Mouse (Mus musculus): Measurements from ENCODE around the gene Hmgb2.
"Not testable (repeated sequence)": the region's sequence is repeated elsewhere in the genome, so short reads cannot be mapped to it uniquely, and the experiment has no call there.

The Hmgb2 gene

GRCm38 (mm10) chr8:57511316-57512118, at the start of gene Hmgb2:
Gene Hmgb2, plus strand, starts transcription at chr8:57511907.
- DNase-seq (ENCODE audit: low read depth), result peak; percentile 99

DNA sequence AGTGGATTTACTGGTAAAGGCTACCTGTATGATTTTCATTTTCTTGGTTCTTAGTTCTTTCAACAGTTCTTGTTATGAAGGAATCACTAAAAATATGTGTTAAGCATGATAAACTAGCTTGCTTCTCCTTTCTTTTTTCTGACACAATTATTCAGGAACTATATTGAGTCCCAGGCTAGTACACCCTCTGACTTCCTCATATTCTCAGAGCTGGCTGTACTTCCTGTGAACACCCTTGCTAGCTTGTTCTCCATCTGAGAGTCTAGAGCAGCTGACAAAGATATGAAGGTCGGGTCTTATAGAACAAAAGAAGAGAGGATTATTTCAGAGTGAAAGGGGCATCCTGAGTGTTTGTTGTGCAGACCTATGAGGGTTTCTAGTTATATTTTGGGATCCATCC, 48.9 kb upstream of the Hmgb2 start:
- no peak for DNase-seq (ENCODE audit: low read depth)

DNA sequence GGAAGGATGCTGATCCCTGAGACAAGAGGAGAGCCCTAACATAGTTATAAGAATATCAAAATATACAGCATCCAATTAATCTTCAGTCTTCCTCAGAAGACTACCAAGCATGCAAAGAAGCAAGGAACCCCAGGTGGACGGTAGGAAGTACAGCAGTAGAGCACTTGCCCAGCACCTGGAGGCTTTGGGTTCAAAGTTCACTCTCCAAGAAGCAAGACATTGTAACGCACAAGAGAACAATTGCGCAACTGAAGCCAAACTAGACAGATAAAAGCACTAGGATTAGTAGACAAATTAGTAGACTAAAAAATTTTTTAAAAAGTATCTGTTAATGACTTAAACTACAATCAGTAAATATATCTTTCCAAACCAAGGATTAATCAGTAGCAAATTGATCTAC, 48.0 kb upstream of the Hmgb2 start:
- DNase-seq (ENCODE audit: low read depth), result no peak

DNA sequence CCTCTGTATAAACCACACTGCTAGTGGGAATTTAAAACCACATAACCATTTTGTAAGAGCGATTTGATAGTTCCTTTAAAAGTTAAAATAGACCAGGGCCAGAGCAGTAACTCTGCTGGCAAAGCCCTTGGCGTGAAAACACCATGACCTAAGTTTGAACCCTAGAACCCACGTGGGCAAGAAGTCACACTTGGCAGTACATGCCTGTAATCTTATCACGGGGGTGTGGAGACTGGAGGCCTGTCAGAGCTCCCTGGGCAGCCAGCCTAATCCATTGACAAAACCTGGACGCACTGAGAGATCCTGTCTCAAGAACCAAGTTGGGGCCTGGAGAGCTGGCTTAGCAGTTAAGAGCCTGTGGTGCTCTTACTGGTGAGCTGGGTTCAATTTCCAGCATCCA, 43.1 kb upstream of the Hmgb2 start:
- no peak for DNase-seq (ENCODE audit: low read depth)

DNA sequence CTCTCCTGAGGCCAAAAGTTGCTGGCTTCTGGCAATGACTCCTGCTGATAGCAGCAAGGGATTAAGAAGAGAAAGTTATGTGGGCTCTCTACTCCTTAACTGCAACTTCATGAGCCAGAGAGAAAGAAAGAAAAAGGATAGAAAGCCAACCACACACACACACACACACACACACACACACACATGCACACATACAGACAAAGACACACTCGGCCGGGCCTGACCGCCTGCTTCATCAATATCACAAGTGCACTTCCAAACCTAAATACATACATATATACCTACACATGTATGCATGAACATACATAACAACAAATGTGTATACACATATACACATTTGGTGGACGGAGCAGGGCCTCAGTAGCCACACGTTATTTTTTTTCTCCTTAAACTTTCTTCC, 40.8 kb upstream of the Hmgb2 start:
- DNase-seq (ENCODE audit: low read depth), result no peak

GRCm38 (mm10) chr8:57473751-57474150, 38.0 kb upstream of the Hmgb2 start:
- DNase-seq (ENCODE audit: low read depth), result no peak

DNA sequence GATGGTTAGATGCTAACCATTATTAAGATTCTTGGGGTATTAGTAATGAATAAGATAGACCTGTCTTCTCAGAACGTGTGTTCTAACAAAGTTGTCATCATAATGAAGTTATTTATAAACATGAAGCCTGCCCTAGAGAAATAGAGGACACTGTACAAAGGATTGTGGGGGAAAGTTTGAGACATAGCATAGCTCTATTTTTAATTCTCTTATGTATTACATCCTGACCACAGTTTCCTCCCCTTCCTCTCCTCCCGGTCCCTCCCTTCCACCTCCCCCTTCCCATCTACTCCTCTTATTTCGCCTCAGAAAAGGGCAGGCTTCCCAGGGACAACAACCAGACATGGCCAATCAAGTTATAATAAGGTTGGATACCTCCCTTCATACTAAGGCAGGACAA, 33.3 kb upstream of the Hmgb2 start:
- no peak for DNase-seq (ENCODE audit: low read depth)

DNA sequence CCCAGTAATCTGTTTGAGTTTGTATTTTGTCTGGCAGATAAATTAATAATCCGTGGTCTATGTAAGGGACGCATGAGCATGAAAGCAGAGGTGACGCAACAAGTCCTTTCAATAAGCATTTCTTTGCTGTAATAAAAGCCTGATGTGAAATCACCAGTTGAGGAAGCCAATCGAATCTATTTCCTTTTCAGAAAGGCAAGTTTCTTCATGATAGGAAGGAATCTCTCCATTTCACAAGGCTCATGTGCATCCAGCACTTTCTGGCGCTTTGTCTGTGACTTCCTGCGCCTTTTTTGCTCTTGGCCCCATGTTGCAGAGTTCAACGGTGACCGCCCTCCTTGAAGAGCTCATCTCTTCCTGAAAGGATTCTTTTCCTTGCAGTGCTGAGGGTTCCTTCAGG, 32.0 kb upstream of the Hmgb2 start:
- no peak for DNase-seq (ENCODE audit: low read depth)

GRCm38 (mm10) chr8:57480606-57481005, 31.1 kb upstream of the Hmgb2 start:
- no peak for DNase-seq (ENCODE audit: low read depth)

DNA sequence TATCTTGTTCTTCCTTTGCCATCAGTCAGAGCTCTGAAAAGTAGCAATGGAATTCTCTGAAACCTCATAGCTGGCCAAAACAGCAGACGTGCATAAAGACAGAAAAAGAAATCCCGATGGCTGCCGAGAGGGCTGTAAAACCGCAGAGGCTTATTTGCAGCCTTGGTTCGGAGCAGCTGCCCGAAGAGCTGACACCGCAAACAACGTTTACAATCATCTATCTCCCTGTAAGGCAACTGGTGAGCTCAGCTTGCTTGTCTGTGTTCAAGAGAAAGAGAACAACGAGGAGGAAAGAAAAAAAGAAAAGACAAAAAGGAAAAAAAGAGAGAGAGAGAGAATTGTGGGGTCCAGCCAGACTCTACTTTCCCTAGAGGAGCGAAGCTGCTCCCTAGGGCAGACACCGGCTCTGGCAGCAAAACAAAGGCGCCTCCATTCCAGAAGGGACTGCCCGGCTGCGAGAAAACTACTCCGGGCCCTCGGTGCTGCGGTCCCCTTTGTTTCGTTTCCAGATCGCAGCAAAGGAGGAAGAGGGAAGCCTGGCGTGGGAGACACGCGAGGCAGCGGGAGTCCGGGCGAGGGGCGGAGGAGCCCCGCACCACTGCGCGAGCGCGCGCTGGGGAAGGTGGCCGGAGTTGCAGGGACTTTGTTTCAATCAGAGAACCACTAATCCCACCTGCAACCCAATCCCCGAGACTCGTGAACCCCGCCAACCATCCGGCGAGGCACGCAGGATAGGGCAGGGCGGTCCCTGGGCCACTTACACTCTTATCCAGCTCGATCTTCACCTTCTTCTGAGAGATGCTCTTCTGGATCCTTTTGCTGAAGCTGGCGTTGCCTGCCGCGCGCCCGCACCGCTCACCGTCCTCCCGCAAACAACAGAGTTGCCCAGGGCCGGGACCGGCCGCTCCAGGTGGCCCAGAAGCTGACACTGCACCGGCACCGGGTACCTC, 24.9 kb upstream of the Hmgb2 start:
- peak; percentile 42 for DNase-seq (ENCODE audit: low read depth)

GRCm38 (mm10) chr8:57487441-57488155, 24.1 kb upstream of the Hmgb2 start, which contains the start of gene Sap30:
Gene Sap30, minus strand, starts transcription at chr8:57487860.
- peak; percentile 98 for DNase-seq (ENCODE audit: low read depth)

- DNase-seq (ENCODE audit: low read depth), result peak; percentile 89
Observed at GRCm38 (mm10) chr8:57488312-57488765, 23.4 kb upstream of the Hmgb2 start.

DNA sequence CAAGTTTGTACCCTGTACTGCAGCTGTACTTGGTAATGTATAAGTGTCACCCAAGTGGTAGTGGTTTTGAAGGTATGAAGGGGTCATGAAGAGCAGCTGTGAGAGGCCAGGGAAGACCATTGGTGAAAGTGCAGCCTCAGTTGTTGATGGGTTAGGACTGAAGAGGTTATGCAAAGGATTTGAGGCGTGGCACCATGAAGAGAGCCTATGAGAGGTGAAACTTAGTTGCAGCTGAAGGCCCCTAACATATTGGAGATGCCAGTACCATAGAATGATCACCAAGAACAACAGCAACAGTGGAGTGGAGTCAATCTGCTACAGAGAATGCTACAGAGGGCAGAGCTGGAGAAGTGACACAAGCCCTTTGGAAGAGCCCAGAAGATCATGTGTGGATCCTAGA, 22.3 kb upstream of the Hmgb2 start:
- no peak for DNase-seq (ENCODE audit: low read depth)

GRCm38 (mm10) chr8:57489896-57490295, 21.8 kb upstream of the Hmgb2 start:
- DNase-seq (ENCODE audit: low read depth), result no peak

DNA sequence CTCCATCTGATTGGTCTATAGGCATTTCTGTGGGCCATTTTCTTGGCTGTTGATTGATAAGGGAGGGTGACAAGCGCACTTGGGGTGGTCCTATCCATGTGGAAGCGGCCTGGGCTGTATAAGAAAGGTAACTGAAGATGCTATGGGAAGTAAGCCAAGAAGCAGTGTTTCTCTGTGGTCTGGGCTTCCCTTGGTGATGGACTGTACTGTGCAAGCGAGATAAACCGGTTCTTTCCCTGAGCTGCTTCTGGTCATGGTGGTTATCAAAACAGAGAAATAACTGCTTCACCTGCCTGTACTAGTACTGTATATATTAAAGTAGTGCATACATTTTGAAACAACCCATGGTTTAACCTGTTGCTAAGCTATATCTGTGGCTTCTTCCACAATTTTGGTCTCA, 19.8 kb upstream of the Hmgb2 start:
- no peak for DNase-seq (ENCODE audit: low read depth)

- DNase-seq (ENCODE audit: low read depth), result no peak
Observed at GRCm38 (mm10) chr8:57498494-57498846, 13.2 kb upstream of the Hmgb2 start.

GRCm38 (mm10) chr8:57498847-57499511, 12.7 kb upstream of the Hmgb2 start:
- DNase-seq (ENCODE audit: low read depth), result no peak

GRCm38 (mm10) chr8:57503641-57504040, 8.1 kb upstream of the Hmgb2 start:
- peak; percentile 87 for DNase-seq (ENCODE audit: low read depth)

- not testable (repeated sequence) for DNase-seq (ENCODE audit: low read depth)
Observed at GRCm38 (mm10) chr8:57505500-57505899, 6.2 kb upstream of the Hmgb2 start.

DNA sequence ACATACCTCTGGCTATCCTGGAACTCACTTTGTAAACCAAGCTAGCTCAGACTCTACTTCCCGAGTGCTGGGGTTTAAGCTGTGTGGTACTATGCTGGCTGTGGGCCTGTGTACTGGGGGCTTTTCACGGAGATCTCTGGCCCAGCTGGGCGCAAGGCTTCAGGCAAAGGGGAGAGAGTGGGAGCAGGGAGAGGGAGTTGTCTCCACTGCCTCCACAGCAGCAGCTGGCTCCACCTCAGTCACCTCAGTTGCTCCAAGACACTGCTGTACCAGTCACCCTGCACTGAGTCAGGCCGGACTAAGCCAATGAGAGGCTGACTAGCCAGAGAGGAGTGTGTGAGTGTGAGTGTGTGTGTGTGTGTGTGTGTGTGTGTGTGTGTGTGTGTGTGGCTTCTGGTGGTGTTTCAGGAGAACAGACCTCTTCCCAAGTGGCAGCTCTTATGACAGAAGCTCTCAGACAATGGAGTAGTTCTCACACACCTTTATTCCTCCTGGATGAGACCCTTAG, 4.1 kb upstream of the Hmgb2 start:
- no peak for DNase-seq (ENCODE audit: low read depth)

GRCm38 (mm10) chr8:57508657-57509056, 3.0 kb upstream of the Hmgb2 start:
- no peak for DNase-seq (ENCODE audit: low read depth)
